Mouse (Mus musculus): Measurements from ENCODE around the gene Ulk3. TPM values are rescaled to one million over a fixed set of nuclear protein-coding genes. Genes with fewer than 3 reads are reported as not detected.

The Ulk3 gene
- total and polyA plus RNA-seq, 2 experiments from 2014 or later, result 15.6 to 31.4 TPM

DNA sequence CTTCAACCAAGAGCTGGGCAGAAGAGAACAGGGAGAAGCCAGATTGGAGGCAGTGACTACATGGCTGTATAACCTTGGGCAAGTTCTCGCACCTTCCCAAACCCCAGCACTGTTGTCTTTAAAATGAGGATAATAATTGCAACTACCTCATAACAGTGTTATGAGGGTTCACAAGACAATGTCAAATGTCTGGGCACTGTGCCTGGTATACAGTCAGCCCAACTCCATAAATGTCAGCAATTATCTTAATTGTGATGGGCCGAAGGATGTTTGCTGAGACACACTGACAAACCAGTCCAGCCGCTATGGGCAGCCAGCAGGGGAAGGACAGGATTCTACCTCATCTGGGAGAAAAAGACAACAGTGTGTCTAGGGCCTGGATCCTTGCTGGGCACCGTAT lies 25.5 kb downstream of the Ulk3 start:
- no peak overlapping the region for H3K4me3 ChIP-seq (ENCODE audit: low read depth, low read length)
- H3K4me1 ChIP-seq (ENCODE audit: insufficient read depth), result peaks cover 5% of the 10 kb centered on the region; the same call in 1 of the 2 replicates
- H3K27me3 ChIP-seq (ENCODE audit: insufficient read depth, low read length), result no peaks in the 10 kb centered on the region
- H3K9ac ChIP-seq, result no peak overlapping the region
- no peak overlapping the region for H3K27ac ChIP-seq (ENCODE audit: low read depth, low read length)
- no peaks in the 10 kb centered on the region for H3K36me3 ChIP-seq (ENCODE audit: insufficient read depth)
- WGBS, result 81% methylated on average over 4 of the region's 4 CpGs
- no peaks in the 10 kb centered on the region for H3K9me3 ChIP-seq (ENCODE audit: low read length)
- no peak overlapping the region for H3K4me2 ChIP-seq (ENCODE audit: low read depth)
- no peak for TF ChIP-seq CTCF (IDR thresholded peaks at IDR 0.05; ENCODE audit: low read depth)
- DNase-seq (no peak), ATAC-seq (no peak)

DNA sequence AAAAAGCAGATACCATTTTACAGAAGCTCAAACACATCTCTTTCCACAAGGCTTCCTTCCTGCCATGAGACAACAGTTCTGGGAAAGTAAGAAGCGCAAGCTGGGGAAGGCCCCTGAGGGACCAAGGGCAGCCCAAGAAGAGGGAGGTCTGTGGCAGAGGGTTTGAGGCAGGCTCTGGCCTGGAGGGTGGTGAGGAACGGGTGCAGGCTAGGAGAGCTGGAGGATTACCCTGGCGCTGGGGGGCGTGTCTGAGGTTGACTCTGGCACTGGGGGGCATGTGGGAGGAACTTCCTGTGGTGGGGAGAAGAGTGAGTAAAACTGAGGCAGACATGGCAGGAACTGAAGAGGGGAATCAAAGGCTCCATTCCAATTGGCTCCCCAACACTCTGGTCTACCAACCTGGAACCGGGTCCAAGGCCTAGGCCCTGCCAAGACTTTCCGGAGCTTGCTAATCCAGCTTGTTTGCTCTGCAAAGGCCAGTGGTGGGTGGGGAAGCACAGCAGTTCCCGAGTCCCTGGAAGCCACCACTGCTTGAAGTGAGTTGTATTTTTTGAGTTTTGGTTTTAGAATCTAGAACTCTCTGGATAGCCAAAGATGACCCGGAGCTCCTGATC lies 28.4 kb downstream of the Ulk3 start:
- DNase-seq (no peak), ATAC-seq (no peak)
- no peaks in the 10 kb centered on the region for H3K4me1 ChIP-seq (ENCODE audit: insufficient read depth)
- no peak for TF ChIP-seq CTCF (IDR thresholded peaks at IDR 0.05; ENCODE audit: low read depth)
- H3K27ac ChIP-seq (ENCODE audit: low read depth, low read length), result no peak overlapping the region
- H3K36me3 ChIP-seq (ENCODE audit: insufficient read depth), result no peaks in the 10 kb centered on the region
- H3K4me2 ChIP-seq (ENCODE audit: low read depth), result no peak overlapping the region
- no peak overlapping the region for H3K9ac ChIP-seq
- H3K4me3 ChIP-seq (ENCODE audit: low read depth, low read length), result no peak overlapping the region
- 72% methylated on average over 8 of the region's 8 CpGs for WGBS
- no peaks in the 10 kb centered on the region for H3K27me3 ChIP-seq (ENCODE audit: insufficient read depth, low read length)
- no peaks in the 10 kb centered on the region for H3K9me3 ChIP-seq (ENCODE audit: low read length)

DNA sequence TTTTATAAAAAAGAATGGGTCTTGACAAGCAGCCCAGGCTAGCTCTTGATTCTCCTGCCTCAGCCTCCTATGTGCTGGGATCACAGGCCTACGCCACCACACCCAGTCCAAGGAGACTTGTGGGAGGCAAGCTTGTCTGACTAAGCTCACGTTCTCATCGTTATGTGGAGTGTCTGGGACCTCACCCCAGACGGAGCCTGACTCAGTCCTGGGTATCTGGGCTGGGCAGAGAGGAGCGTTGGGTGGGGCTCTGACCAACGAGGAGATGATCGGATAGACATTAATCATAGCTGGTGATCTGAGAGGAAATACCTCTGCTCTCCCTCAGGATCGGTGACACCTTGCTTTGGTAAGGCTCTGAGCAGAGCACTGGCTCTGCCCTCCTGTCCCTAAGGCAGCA lies 29.6 kb downstream of the Ulk3 start:
- ATAC-seq (no peak), DNase-seq (no peak)
- H3K36me3 ChIP-seq (ENCODE audit: insufficient read depth), result no peaks in the 10 kb centered on the region
- H3K9me3 ChIP-seq (ENCODE audit: low read length), result no peaks in the 10 kb centered on the region
- H3K4me3 ChIP-seq (ENCODE audit: low read depth, low read length), result no peak overlapping the region
- H3K9ac ChIP-seq, result no peak overlapping the region
- TF ChIP-seq CTCF (IDR thresholded peaks at IDR 0.05; ENCODE audit: low read depth), result no peak
- H3K27ac ChIP-seq (ENCODE audit: low read depth, low read length), result no peak overlapping the region
- no peaks in the 10 kb centered on the region for H3K27me3 ChIP-seq (ENCODE audit: insufficient read depth, low read length)
- H3K4me2 ChIP-seq (ENCODE audit: low read depth), result no peak overlapping the region
- 81% methylated on average over 8 of the region's 8 CpGs for WGBS
- H3K4me1 ChIP-seq (ENCODE audit: insufficient read depth), result no peaks in the 10 kb centered on the region

DNA sequence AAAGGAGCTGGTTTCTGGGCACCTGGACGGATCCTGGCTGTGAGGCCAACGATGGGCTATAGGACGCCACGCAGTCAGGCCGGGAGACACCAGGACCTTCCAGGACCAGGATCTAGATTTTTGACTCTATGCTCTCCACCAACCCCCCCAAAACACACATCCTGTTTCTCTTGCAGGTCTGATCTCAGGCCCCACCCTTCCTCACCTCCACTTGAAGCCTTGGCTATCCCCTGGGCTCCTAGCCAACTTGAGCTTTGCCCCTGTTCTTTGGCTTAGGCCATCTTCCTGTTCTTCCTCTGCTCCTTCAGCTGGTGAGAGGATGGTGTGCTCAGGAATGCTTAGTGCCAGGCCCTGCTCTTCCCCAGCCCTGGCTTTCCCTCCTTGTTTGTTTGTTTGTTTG lies 31.4 kb downstream of the Ulk3 start, which contains the start of gene Lman1l:
TSS of gene Lman1l (minus strand) at position 101 of the 400 bp plus-strand sequence.
- WGBS, result 92% methylated on average over 5 of the region's 5 CpGs
- no peak within 1 kb of the TSS for H3K9ac ChIP-seq
- no peak for TF ChIP-seq CTCF (IDR thresholded peaks at IDR 0.05; ENCODE audit: low read depth)
- no peaks in the 10 kb centered on the region for H3K27me3 ChIP-seq (ENCODE audit: insufficient read depth, low read length)
- no peak for ATAC-seq
- DNase-seq, result no peak
- no peak within 1 kb of the TSS for H3K4me2 ChIP-seq (ENCODE audit: low read depth)
- H3K9me3 ChIP-seq (ENCODE audit: low read length), result no peaks in the 10 kb centered on the region
- no peak within 1 kb of the TSS for H3K4me3 ChIP-seq (ENCODE audit: low read depth, low read length)
- H3K4me1 ChIP-seq (ENCODE audit: insufficient read depth), result no peaks in the 10 kb centered on the region
- H3K36me3 ChIP-seq (ENCODE audit: insufficient read depth), result peaks cover 10% of the 10 kb centered on the region
- H3K27ac ChIP-seq (ENCODE audit: low read depth, low read length), result no peak within 1 kb of the TSS

DNA sequence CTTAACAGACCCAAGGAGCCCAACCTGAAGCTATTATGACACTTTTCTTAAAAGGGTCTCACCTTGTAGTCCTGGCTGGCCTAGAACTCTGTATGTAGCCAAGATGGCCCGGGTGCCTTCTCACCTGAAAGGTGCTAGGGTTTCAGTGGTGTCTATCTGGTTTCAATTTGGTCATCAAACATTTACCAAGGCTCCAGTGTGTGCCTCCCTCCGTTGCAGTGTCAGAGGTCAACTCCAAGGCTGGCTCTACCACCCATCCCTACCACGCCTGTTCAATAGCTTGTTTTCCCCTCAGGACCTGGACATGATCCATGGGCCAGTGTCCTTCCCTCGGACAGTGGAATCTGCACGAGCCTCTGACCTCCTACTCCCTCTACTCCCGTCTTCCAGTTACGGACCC lies 35.0 kb downstream of the Ulk3 start:
- WGBS, result 90% methylated on average over 7 of the region's 7 CpGs
- Histone ChIP-seq H3K4me2 (ENCODE audit: low read depth) (no peak overlapping the region), H3K27me3 (ENCODE audit: insufficient read depth, low read length) (no peaks in the 10 kb centered on the region), H3K36me3 (ENCODE audit: insufficient read depth) (peaks cover 45% of the 10 kb centered on the region), H3K9me3 (ENCODE audit: low read length) (no peaks in the 10 kb centered on the region), H3K4me3 (ENCODE audit: low read depth, low read length) (no peak overlapping the region), H3K4me1 (ENCODE audit: insufficient read depth) (no peaks in the 10 kb centered on the region), H3K9ac (no peak overlapping the region), H3K27ac (ENCODE audit: low read depth, low read length) (no peak overlapping the region)
- TF ChIP-seq CTCF (IDR thresholded peaks at IDR 0.05; ENCODE audit: low read depth), result no peak
- DNase-seq (no peak), ATAC-seq (no peak)

DNA sequence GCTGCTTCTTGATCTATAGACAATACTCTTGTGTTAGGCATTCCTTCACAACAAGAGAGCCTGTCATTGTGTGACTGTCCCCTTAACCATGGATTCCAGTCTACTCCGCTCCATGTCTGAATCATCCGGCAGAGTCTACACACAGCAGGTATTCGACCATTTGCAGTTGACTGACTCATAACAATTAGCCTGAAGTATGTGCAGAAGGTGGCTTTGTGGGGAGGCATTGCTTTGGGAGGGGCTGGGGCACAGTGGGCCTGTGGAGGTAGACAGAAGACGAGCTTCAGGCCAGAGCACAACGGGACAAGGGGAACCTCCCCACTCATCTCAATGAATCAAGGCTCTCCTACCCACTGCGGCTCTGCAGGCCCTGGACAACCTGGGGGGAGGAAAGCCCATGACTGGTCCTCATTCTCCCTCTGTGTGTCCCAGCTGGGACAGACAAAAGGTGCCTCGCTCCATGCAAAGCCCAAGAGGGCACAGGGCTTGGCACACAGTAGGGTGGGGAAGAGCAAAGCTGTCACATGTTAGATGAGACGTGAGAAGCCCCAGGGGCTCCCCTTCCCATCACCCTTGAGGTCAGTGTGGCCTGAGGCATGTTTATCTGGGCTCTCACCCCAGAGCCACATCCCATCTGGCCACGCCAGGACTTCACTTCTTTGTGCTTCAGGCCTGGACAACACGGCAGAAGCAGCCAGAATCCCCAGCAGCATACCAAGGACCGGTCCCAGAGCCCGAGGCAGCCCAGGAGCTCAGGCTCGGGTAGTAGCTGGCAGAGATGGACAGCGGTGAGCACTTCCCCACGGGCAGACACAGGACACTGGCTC lies 36.6 kb downstream of the Ulk3 start:
- H3K4me1 ChIP-seq (ENCODE audit: insufficient read depth), result no peaks in the 10 kb centered on the region
- WGBS, result 72% methylated on average over 15 of the region's 15 CpGs
- no peaks in the 10 kb centered on the region for H3K27me3 ChIP-seq (ENCODE audit: insufficient read depth, low read length)
- no peak overlapping the region for H3K4me3 ChIP-seq (ENCODE audit: low read depth, low read length)
- no peak overlapping the region for H3K4me2 ChIP-seq (ENCODE audit: low read depth)
- no peak overlapping the region for H3K27ac ChIP-seq (ENCODE audit: low read depth, low read length)
- ATAC-seq, result no peak
- peaks cover 61% of the 10 kb centered on the region for H3K36me3 ChIP-seq (ENCODE audit: insufficient read depth)
- TF ChIP-seq CTCF (IDR thresholded peaks at IDR 0.05; ENCODE audit: low read depth), result no peak
- no peak for DNase-seq
- H3K9ac ChIP-seq, result no peak overlapping the region
- no peaks in the 10 kb centered on the region for H3K9me3 ChIP-seq (ENCODE audit: low read length)

DNA sequence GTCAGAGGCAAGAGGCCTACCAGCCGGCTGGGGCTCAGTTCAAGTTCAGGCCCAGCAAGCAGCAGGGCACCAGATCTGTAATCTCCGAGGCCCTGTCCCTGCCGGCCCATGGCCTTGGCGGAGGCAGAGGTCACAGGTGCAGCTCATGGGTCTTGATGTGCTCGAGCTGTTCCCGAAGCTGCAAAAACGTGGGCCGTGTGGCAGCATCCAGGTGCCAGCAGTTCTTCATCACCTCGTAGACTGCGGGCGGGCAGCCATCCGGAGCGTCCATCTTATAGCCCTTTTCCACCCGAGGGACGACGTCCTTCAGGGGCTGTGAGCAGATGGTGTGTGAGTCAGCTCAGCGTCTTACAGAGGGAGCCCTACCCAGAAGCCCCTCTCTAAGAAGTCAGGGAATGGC lies 37.9 kb downstream of the Ulk3 start:
- WGBS, result 95% methylated on average over 17 of the region's 17 CpGs
- H3K27ac ChIP-seq (ENCODE audit: low read depth, low read length), result no peak overlapping the region
- ATAC-seq, result no peak

More for the DNA sequence above, 37.9 kb downstream of the Ulk3 start:
- H3K4me2 ChIP-seq (ENCODE audit: low read depth), result no peak overlapping the region
- no peak for DNase-seq
- no peak overlapping the region for H3K4me3 ChIP-seq (ENCODE audit: low read depth, low read length)
- no peak for TF ChIP-seq CTCF (IDR thresholded peaks at IDR 0.05; ENCODE audit: low read depth)
- H3K27me3 ChIP-seq (ENCODE audit: insufficient read depth, low read length), result no peaks in the 10 kb centered on the region
- no peaks in the 10 kb centered on the region for H3K4me1 ChIP-seq (ENCODE audit: insufficient read depth)
- H3K36me3 ChIP-seq (ENCODE audit: insufficient read depth), result peaks cover 74% of the 10 kb centered on the region
- no peaks in the 10 kb centered on the region for H3K9me3 ChIP-seq (ENCODE audit: low read length)
- H3K9ac ChIP-seq, result no peak overlapping the region

Data from forebrain, postnatal 0 days (tissue).